Mouse (Mus musculus) embryonic facial prominence, embryonic 12.5 days (tissue): ENCODE results near the gene Spata2. TPM values are rescaled to one million over a fixed set of nuclear protein-coding genes. Genes with fewer than 3 reads are reported as not detected.

Source experiments
- ATAC-seq: fragments of 200-750 bp; cut with Nextera tagmentation; 2 replicates; pipeline ENCODE4 v1.8.0; 2017; ENCODE audit not compliant: insufficient number of reproducible peaks, insufficient read depth, low FRiP score, low TSS enrichment
- H3K27ac ChIP-seq: fragments of 300-500 bp; sonication (generic); 2 replicates; pipeline ENCODE4 v1.5.1; 2016; ENCODE audit warnings: mild to moderate bottlenecking
- H3K27me3 ChIP-seq: fragments of 300-500 bp; sonication (generic); 2 replicates; pipeline ENCODE4 v1.6.1; 2016; ENCODE audit warnings: mild to moderate bottlenecking, moderate library complexity
- H3K36me3 ChIP-seq: fragments of 300-500 bp; sonication (generic); 2 replicates; pipeline ENCODE4 v1.6.1; 2016; ENCODE audit warnings: mild to moderate bottlenecking
- H3K4me1 ChIP-seq: fragments of 300-500 bp; sonication (generic); 2 replicates; pipeline ENCODE4 v1.6.1; 2016
- H3K4me2 ChIP-seq: fragments of 300-500 bp; sonication (generic); replicated peaks from 2 replicates; pipeline ENCODE4 v1.6.1; 2016; ENCODE audit warnings: mild to moderate bottlenecking, moderate library complexity
- H3K4me3 ChIP-seq: fragments of 300-500 bp; sonication (generic); 2 replicates; pipeline ENCODE4 v1.5.1; 2016; ENCODE audit warnings: mild to moderate bottlenecking
- H3K9ac ChIP-seq: fragments of 300-500 bp; sonication (generic); 2 replicates; pipeline ENCODE4 v1.6.1; 2016; ENCODE audit warnings: mild to moderate bottlenecking, moderate library complexity
- H3K9me3 ChIP-seq: fragments of 300-500 bp; sonication (generic); 2 replicates; pipeline ENCODE4 v1.6.1; 2016; ENCODE audit warnings: mild to moderate bottlenecking, moderate library complexity
- WGBS: fragments of 180-500 bp; shearing (Covaris S2); methylation state at CpG from one replicate; pipeline ENCODE4 v1.1.7; 2016; 5-methylcytosine and 5-hydroxymethylcytosine counted together
- polyA plus RNA-seq: library from polyadenylated mRNA; unstranded; fragments of >200 nt; fragmentation: Nextera tagmentation; extraction: Ambion mirVana; gene quantifications from 2 replicates; pipeline ENCODE4 v1.2.1, GENCODE M21; 2016

The Spata2 gene
- 14.3 and 16.3 TPM in 2 replicates for polyA plus RNA-seq

GRCm38 (mm10) chr2:167492713-167493636 is at the start of gene Spata2:
TSS of gene Spata2 (minus strand) at chr2:167492887.
- Histone ChIP-seq H3K4me3 (peak within 1 kb of the TSS; percentile 100), H3K9me3 (no peaks in the 10 kb centered on the region), H3K36me3 (peaks cover 9% of the 10 kb centered on the region; the same call in 1 of the 2 replicates), H3K27ac (peak within 1 kb of the TSS; percentile 96), H3K4me1 (peaks cover 18% of the 10 kb centered on the region), H3K27me3 (no peaks in the 10 kb centered on the region), H3K9ac (peak within 1 kb of the TSS; percentile 94), H3K4me2 (peak within 1 kb of the TSS; percentile 99)
- WGBS = 2% methylated on average over 63 of the region's 63 CpGs
- ATAC-seq = peak; percentile 71

GRCm38 (mm10) chr2:167542361-167542760 is 49.7 kb upstream of the Spata2 start:
- Histone ChIP-seq H3K9me3 (no peaks in the 10 kb centered on the region), H3K36me3 (peaks cover 20% of the 10 kb centered on the region), H3K27me3 (peaks cover 2% of the 10 kb centered on the region), H3K4me3 (peak overlapping the region; percentile 79), H3K4me1 (peaks cover 56% of the 10 kb centered on the region), H3K4me2 (peak overlapping the region; percentile 82), H3K9ac (peak overlapping the region; percentile 86), H3K27ac (peak overlapping the region; percentile 96)
- no peak for ATAC-seq
- 47% methylated on average over 4 of the region's 4 CpGs for WGBS

- H3K27ac ChIP-seq = peak overlapping the region; percentile 96
- peak overlapping the region; percentile 86 for H3K9ac ChIP-seq
- no peak for ATAC-seq
- peaks cover 8% of the 10 kb centered on the region for H3K27me3 ChIP-seq
- peak overlapping the region; percentile 82 for H3K4me2 ChIP-seq
- WGBS = 56% methylated on average over 12 of the region's 12 CpGs
- H3K4me3 ChIP-seq = peak overlapping the region; percentile 79
- peaks cover 20% of the 10 kb centered on the region for H3K36me3 ChIP-seq
- peaks cover 56% of the 10 kb centered on the region for H3K4me1 ChIP-seq
- H3K9me3 ChIP-seq = no peaks in the 10 kb centered on the region
Observed at GRCm38 (mm10) chr2:167541761-167542160, 49.1 kb upstream of the Spata2 start.

- Histone ChIP-seq H3K9ac (peak overlapping the region; percentile 86), H3K9me3 (no peaks in the 10 kb centered on the region), H3K36me3 (peaks cover 20% of the 10 kb centered on the region), H3K27me3 (peaks cover 12% of the 10 kb centered on the region), H3K4me3 (peak overlapping the region; percentile 79), H3K27ac (peak overlapping the region; percentile 96), H3K4me1 (peaks cover 52% of the 10 kb centered on the region), H3K4me2 (peak overlapping the region; percentile 82)
- ATAC-seq = no peak
- 8% methylated on average over 6 of the region's 6 CpGs for WGBS
Observed at GRCm38 (mm10) chr2:167541324-167541723, 48.6 kb upstream of the Spata2 start.

GRCm38 (mm10) chr2:167540477-167541110 is 47.9 kb upstream of the Spata2 start:
- Histone ChIP-seq H3K36me3 (peaks cover 20% of the 10 kb centered on the region), H3K27me3 (peaks cover 14% of the 10 kb centered on the region), H3K4me2 (peak overlapping the region; percentile 82), H3K9me3 (no peaks in the 10 kb centered on the region), H3K4me1 (peaks cover 52% of the 10 kb centered on the region), H3K27ac (peak overlapping the region; percentile 96), H3K4me3 (peak overlapping the region; percentile 79), H3K9ac (peak overlapping the region; percentile 86)
- ATAC-seq = no peak
- 2% methylated on average over 12 of the region's 12 CpGs for WGBS

- Histone ChIP-seq H3K4me3 (peak overlapping the region; percentile 79), H3K9ac (peak overlapping the region; percentile 86), H3K4me1 (peaks cover 52% of the 10 kb centered on the region), H3K9me3 (no peaks in the 10 kb centered on the region), H3K36me3 (peaks cover 20% of the 10 kb centered on the region), H3K27ac (peak overlapping the region; percentile 96), H3K4me2 (peak overlapping the region; percentile 82), H3K27me3 (peaks cover 14% of the 10 kb centered on the region)
- ATAC-seq = 0 out of 2 replicates have a peak, but pooled peaks have one; percentile 12
- 5% methylated on average over 14 of the region's 14 CpGs for WGBS
Observed at GRCm38 (mm10) chr2:167539536-167540476, 47.1 kb upstream of the Spata2 start.

GRCm38 (mm10) chr2:167538671-167539306 is 46.1 kb upstream of the Spata2 start:
- H3K27ac ChIP-seq = peak overlapping the region; percentile 96
- H3K27me3 ChIP-seq = peaks cover 14% of the 10 kb centered on the region
- peaks cover 42% of the 10 kb centered on the region for H3K4me1 ChIP-seq
- no peak for ATAC-seq
- H3K9me3 ChIP-seq = no peaks in the 10 kb centered on the region
- peak overlapping the region; percentile 79 for H3K4me3 ChIP-seq
- peak overlapping the region; percentile 86 for H3K9ac ChIP-seq
- peaks cover 20% of the 10 kb centered on the region for H3K36me3 ChIP-seq
- WGBS = 5% methylated on average over 34 of the region's 34 CpGs
- H3K4me2 ChIP-seq = peak overlapping the region; percentile 82

GRCm38 (mm10) chr2:167537476-167538297 is 45.0 kb upstream of the Spata2 start, which contains the start of gene Snai1:
TSS of gene Snai1 (plus strand) at chr2:167538195.
- peak within 1 kb of the TSS; percentile 79 for H3K4me3 ChIP-seq
- peak within 1 kb of the TSS; percentile 96 for H3K27ac ChIP-seq
- peak; percentile 93 for ATAC-seq
- under 1% methylated on average over 58 of the region's 58 CpGs for WGBS
- H3K36me3 ChIP-seq = peaks cover 15% of the 10 kb centered on the region
- no peaks in the 10 kb centered on the region for H3K9me3 ChIP-seq
- H3K4me1 ChIP-seq = peaks cover 31% of the 10 kb centered on the region
- H3K27me3 ChIP-seq = peaks cover 14% of the 10 kb centered on the region
- peak within 1 kb of the TSS; percentile 86 for H3K9ac ChIP-seq
- H3K4me2 ChIP-seq = peak within 1 kb of the TSS; percentile 82

- Histone ChIP-seq H3K9ac (no peak overlapping the region), H3K27me3 (peaks cover 14% of the 10 kb centered on the region)
- no peak for ATAC-seq
Observed at GRCm38 (mm10) chr2:167536320-167536945, 43.7 kb upstream of the Spata2 start.

More at GRCm38 (mm10) chr2:167536320-167536945, 43.7 kb upstream of the Spata2 start:
- no peak overlapping the region for H3K4me2 ChIP-seq
- no peaks in the 10 kb centered on the region for H3K9me3 ChIP-seq
- WGBS = 51% methylated on average over 10 of the region's 10 CpGs
- H3K4me3 ChIP-seq = no peak overlapping the region
- H3K36me3 ChIP-seq = peaks cover 5% of the 10 kb centered on the region
- H3K4me1 ChIP-seq = peaks cover 19% of the 10 kb centered on the region
- no peak overlapping the region for H3K27ac ChIP-seq
